Mouse (Mus musculus) C2C12 (cell line): ENCODE measurements around the gene Ptms.

Experiments
- CEBPB ChIP-seq: IDR thresholded peaks from one replicate; pipeline ENCODE4 v1.6.1; 2011; ENCODE audit warnings: low read depth, mild to moderate bottlenecking, control low read depth, moderate library complexity
- CTCF ChIP-seq: IDR thresholded peaks from one replicate; pipeline ENCODE4 v1.5.1; 2011; ENCODE audit not compliant: control insufficient read depth, insufficient read depth, insufficient read length
- MAX ChIP-seq: IDR thresholded peaks from one replicate; pipeline ENCODE4 v1.6.1; 2011; ENCODE audit warnings: mild to moderate bottlenecking, control low read depth
- MYOG ChIP-seq: IDR thresholded peaks from one replicate; pipeline ENCODE4 v1.6.1; 2011; ENCODE audit not compliant: control insufficient read depth, insufficient read length; ENCODE audit errors: extremely low read depth
- USF1 ChIP-seq: IDR thresholded peaks from one replicate; pipeline ENCODE4 v1.6.1; 2011; ENCODE audit warnings: low read depth, mild to moderate bottlenecking, control low read depth, moderate library complexity

- TF ChIP-seq CTCF (no peak), CEBPB (no peak), MAX (no peak), USF1 (no peak), MYOG (no peak)
Measured at GRCm38 (mm10) chr6:124966466-124967118, 46.7 kb upstream of the Ptms start.
